Comparison of ENCODE assay signal across 14 mouse cellular contexts in the genomic region with DNA sequence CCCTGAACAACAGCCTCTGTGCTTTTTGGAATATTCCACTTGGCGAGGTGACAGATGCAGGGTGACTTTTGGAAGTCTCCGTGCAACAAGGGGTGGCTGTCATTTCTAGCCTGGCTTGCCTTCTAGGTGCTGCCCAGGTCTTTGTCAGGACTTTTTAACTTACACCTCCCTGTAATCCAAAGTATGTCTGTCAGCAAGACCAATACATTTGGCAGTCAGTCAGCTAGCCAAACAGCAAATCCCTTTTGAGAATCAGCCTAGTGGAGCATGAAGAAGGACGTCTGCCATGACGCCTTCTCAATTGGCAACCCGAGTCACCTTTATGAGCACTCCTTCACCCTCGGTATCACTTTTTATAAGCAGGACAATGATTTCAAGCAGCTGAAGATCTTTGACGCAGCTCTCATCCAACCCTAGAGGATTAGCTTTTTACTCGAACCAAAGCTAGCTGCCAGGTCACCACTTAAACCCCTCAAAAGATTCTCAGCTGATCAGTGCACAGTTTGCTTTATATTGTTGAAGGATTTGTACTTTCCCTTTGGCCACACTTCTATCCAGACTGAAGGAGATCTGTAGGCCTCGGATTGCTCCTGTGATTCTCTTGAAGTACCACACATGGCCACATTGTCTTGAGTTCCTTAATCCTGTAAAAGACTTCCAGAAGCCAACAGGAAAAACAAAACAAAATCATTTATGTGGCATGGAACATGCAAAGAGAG.
DNase-seq lines count a peak whose midpoint lies in the region; ATAC-seq lines count a peak whose summit lies in the region.
"Had no signal": no experiment of that assay in that cellular context is flagged by ENCODE, and none has a peak within 500 bp of the region (broad histone marks: within the 10 kb centered on the region; RNA-seq: fewer than 3 reads in every experiment).

No protein-coding gene starts in this region.

- no peaks in the 10 kb centered on the region for H3K4me1 ChIP-seq in forebrain, embryonic 14.5 days (ENCODE audit: control insufficient read depth, insufficient read depth, low read length)
- H3K4me1 ChIP-seq in forebrain, embryonic 13.5 days = peaks cover 5% of the 10 kb centered on the region; the same call in 1 of the 2 replicates
- 0 out of 2 replicates have a peak, but pooled peaks cover 9% of the 10 kb centered on the region for H3K4me1 ChIP-seq in heart, embryonic 16.5 days (ENCODE audit: control insufficient read depth, insufficient read depth, low read length)
- H3K4me1 ChIP-seq: neural tube, embryonic 12.5 days had no signal

- H3K4me3 ChIP-seq in forebrain, embryonic 14.5 days (ENCODE audit: low read depth, low read length) = no peak overlapping the region
- H3K4me3 ChIP-seq in forebrain, embryonic 13.5 days = no peak overlapping the region
- no peak overlapping the region for H3K4me3 ChIP-seq in heart, embryonic 16.5 days (ENCODE audit: low read length)
- H3K4me3 ChIP-seq: forebrain, embryonic 15.5 days; neural tube, embryonic 12.5 days had no signal

- no peak for ATAC-seq in forebrain, embryonic 14.5 days
- ATAC-seq in forebrain, embryonic 13.5 days = no peak
- peak; percentile 70 for ATAC-seq in heart, embryonic 16.5 days (replicated peaks; ENCODE audit: extremely low read depth, insufficient read depth, low FRiP score)
- ATAC-seq: forebrain, embryonic 15.5 days; lung, postnatal 0 days had no signal

- no peaks in the 10 kb centered on the region for H3K27me3 ChIP-seq in forebrain, embryonic 14.5 days (replicated peaks; ENCODE audit: control insufficient read depth, insufficient read depth, low read length)
- H3K27me3 ChIP-seq in forebrain, embryonic 13.5 days = no peaks in the 10 kb centered on the region
- H3K27me3 ChIP-seq in heart, embryonic 16.5 days (ENCODE audit: control insufficient read depth, insufficient read depth, low read length) = no peaks in the 10 kb centered on the region
- H3K27me3 ChIP-seq: forebrain, embryonic 15.5 days; neural tube, embryonic 12.5 days had no signal

- WGBS in forebrain, embryonic 14.5 days = 14% methylated on average over 9 of the region's 9 CpGs
- 9% methylated on average over 9 of the region's 9 CpGs for WGBS in forebrain, embryonic 13.5 days
- 34% methylated on average over 9 of the region's 9 CpGs for WGBS in heart, embryonic 16.5 days

- intact Hi-C loops in heart, postnatal 25 days (cut with DNase I) = no loop called here

- peak; percentile 5 for DNase-seq in forebrain, embryonic 14.5 days (ENCODE audit: low spot score)
- DNase-seq in heart, postnatal 25 days (ENCODE audit: low spot score) = no peak
- peak; percentile 5 for DNase-seq in retina, postnatal 1 day
- no peak for DNase-seq in retina, embryonic 14.5 days (ENCODE audit: low spot score)
- no peak for DNase-seq in gastrocnemius, adult 18-20 months (ENCODE audit: low spot score)
- DNase-seq: cerebellum, adult 8-10 months; gastrocnemius, postnatal 36 days; kidney, adult 11 months; thymus, postnatal 14 days had no signal

- H3K4me2 ChIP-seq in forebrain, embryonic 14.5 days (ENCODE audit: low read length) = no peak overlapping the region
- H3K4me2 ChIP-seq in forebrain, embryonic 13.5 days = no peak overlapping the region
- H3K4me2 ChIP-seq in heart, embryonic 16.5 days (ENCODE audit: low read depth, low read length) = peak overlapping the region; percentile 38
- H3K4me2 ChIP-seq: forebrain, embryonic 15.5 days; neural tube, embryonic 12.5 days had no signal

- no peaks in the 10 kb centered on the region for H3K9me3 ChIP-seq in forebrain, embryonic 14.5 days (replicated peaks; ENCODE audit: control insufficient read depth, low read length)
- no peaks in the 10 kb centered on the region for H3K9me3 ChIP-seq in forebrain, embryonic 13.5 days (replicated peaks)
- no peaks in the 10 kb centered on the region for H3K9me3 ChIP-seq in heart, embryonic 16.5 days (replicated peaks; ENCODE audit: control insufficient read depth, low read length)
- H3K9me3 ChIP-seq: forebrain, embryonic 15.5 days; neural tube, embryonic 12.5 days had no signal

- H3K27ac ChIP-seq in forebrain, embryonic 14.5 days (ENCODE audit: low read depth, low read length) = no peak overlapping the region
- H3K27ac ChIP-seq in forebrain, embryonic 13.5 days = no peak overlapping the region
- peak overlapping the region; percentile 43 for H3K27ac ChIP-seq in heart, embryonic 16.5 days (ENCODE audit: low read length)
- H3K27ac ChIP-seq: forebrain, embryonic 15.5 days; neural tube, embryonic 12.5 days had no signal

- H3K9ac ChIP-seq in forebrain, embryonic 14.5 days (ENCODE audit: low read length) = no peak overlapping the region
- no peak overlapping the region for H3K9ac ChIP-seq in forebrain, embryonic 13.5 days
- H3K9ac ChIP-seq in heart, embryonic 16.5 days (ENCODE audit: low read length) = no peak overlapping the region
- H3K9ac ChIP-seq: forebrain, embryonic 15.5 days; neural tube, embryonic 12.5 days had no signal

- H3K36me3 ChIP-seq in forebrain, embryonic 14.5 days (ENCODE audit: control insufficient read depth, insufficient read depth, low read length) = no peaks in the 10 kb centered on the region
- no peaks in the 10 kb centered on the region for H3K36me3 ChIP-seq in forebrain, embryonic 13.5 days (ENCODE audit: poor library complexity, severe bottlenecking)
- H3K36me3 ChIP-seq in heart, embryonic 16.5 days (ENCODE audit: control insufficient read depth, insufficient read depth) = no peaks in the 10 kb centered on the region
- H3K36me3 ChIP-seq: forebrain, embryonic 15.5 days; neural tube, embryonic 12.5 days had no signal

Comparison
In these comparisons a context has a peak if more than half of its experiments do, and no peak if none do; other contexts are left out.
1. DNase-seq: peak in forebrain, embryonic 14.5 days (single experiment) and retina, postnatal 1 day (single experiment); none in heart, postnatal 25 days (single experiment), retina, embryonic 14.5 days (single experiment) and gastrocnemius, adult 18-20 months (single experiment).